Mouse (Mus musculus): ENCODE measurements around the gene Dnajc7.
"Not testable (repeated sequence)": the region's sequence is repeated elsewhere in the genome, so short reads cannot be mapped to it uniquely, and the experiment has no call there.

Dnajc7 gene

DNA sequence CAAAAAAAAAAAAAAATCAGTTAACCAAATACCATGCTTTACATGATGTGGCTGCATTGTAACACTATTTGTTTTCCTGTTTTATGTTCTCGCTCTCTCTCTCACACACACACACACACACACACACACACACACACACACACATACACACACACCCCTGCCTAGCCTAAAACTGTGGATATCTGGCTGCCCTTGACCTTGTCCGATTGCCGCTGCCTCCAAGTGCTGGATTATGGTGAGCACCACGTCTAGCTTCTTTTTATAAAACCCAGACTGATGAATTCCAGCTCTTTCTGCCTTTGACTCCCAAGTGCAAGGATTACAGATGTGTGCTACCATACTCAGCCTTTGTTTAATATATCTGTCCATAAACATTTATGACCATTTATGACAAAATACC is 2.5 kb downstream of the Dnajc7 start:
- in situ Hi-C loops (cut with MboI, MseI), result no loop called here

GRCm38 (mm10) chr11:100616836-100617235 is 3.1 kb downstream of the Dnajc7 start:
- in situ Hi-C loops (cut with MboI, MseI), result not testable (repeated sequence)

GRCm38 (mm10) chr11:100616332-100616731 is 3.6 kb downstream of the Dnajc7 start:
- in situ Hi-C loops (cut with MboI, MseI), result no loop called here

DNA sequence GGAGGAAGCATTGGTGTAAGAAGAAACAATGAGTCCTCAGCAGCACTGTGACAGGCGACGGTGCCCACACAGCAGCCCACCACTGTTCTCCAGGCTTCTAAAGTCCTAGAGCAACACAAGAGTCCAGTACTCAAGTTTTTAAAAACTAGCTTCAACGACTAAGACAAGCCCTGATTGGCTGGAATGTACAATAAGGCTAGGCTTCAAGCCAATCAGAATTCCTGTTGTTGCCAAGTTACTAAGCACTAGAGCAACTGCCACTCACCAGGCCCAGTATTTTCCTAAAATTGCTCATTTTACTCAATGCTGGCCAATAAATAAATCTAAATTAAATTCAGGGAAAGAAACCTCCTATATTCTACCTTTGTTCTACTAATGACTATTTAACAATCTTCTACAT is 6.7 kb downstream of the Dnajc7 start:
- in situ Hi-C loops (cut with MboI, MseI), result no loop called here

- in situ Hi-C loops (cut with MboI, MseI), result no loop called here
Observed at GRCm38 (mm10) chr11:100611627-100612026, 8.3 kb downstream of the Dnajc7 start.

- in situ Hi-C loops (cut with MboI, MseI), result no loop called here
Observed at GRCm38 (mm10) chr11:100609997-100610680, 9.8 kb downstream of the Dnajc7 start.

GRCm38 (mm10) chr11:100609355-100609996 is 10.5 kb downstream of the Dnajc7 start:
- in situ Hi-C loops (cut with MboI, MseI), result no loop called here

- in situ Hi-C loops (cut with MboI, MseI), result no loop called here
Observed at GRCm38 (mm10) chr11:100608796-100609195, 11.2 kb downstream of the Dnajc7 start.

DNA sequence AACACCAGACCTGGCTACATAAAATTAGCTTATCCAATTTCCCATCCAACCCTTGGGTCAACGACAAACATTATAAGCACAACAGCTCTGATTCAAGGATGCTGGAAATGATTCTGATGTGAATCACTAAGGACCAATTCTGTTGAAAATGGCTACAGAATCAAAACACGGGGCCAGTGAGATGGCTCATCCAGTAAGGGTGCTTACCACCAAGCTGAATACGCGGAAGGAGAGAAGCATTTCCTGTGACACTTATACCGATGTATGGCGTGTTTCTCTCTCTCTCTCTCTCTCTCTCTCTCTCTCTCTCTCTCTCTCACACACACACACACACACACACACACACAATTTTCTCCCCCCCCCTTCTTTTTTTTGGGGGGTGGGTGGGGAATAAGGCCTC is 12.8 kb downstream of the Dnajc7 start:
- in situ Hi-C loops (cut with MboI, MseI), result no loop called here

DNA sequence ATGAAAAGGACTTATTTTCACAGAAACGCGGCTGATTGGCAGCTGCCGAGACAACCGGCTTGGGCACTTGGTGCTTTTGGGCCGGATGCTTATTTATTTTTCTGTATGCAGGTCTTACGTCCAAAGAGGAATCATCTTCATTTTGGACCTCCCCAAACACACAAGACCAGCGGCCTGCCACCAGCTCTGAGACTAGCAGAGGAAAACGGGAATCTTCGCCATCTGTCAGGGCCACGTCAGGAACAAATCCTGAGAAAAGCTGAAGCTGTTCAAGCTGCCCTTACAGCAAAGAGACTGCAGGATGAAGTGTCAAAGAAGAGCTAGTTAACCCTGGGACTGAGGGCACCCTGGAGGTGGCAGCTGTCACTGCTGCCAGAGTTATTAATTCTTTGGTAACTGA is 14.5 kb downstream of the Dnajc7 start:
- in situ Hi-C loops (cut with MboI, MseI), result no loop called here

GRCm38 (mm10) chr11:100604321-100605005 is 15.5 kb downstream of the Dnajc7 start:
- in situ Hi-C loops (cut with MboI, MseI), result no loop called here

- in situ Hi-C loops (cut with MboI, MseI), result no loop called here
Observed at GRCm38 (mm10) chr11:100603813-100604212, 16.2 kb downstream of the Dnajc7 start.

DNA sequence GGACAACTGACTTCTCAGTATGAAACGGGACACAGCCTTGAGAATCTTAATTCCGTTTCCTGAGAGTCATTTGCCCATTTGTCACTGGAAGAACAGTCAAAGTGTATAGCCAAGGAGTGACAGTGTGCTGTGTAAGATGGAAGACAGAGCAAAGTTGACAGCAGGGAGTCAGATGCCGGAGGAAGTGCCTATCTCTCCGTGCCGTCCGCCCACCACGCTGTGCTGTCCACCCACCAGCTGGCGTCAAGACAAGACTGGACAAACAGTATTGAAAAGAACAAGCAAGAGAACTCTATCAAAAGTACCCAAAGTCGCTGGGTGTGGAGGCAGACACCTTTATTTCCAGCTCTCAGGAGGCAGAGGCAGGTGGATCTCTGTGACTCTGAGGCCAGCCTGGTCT is 16.8 kb downstream of the Dnajc7 start:
- in situ Hi-C loops (cut with MboI, MseI), result no loop called here

DNA sequence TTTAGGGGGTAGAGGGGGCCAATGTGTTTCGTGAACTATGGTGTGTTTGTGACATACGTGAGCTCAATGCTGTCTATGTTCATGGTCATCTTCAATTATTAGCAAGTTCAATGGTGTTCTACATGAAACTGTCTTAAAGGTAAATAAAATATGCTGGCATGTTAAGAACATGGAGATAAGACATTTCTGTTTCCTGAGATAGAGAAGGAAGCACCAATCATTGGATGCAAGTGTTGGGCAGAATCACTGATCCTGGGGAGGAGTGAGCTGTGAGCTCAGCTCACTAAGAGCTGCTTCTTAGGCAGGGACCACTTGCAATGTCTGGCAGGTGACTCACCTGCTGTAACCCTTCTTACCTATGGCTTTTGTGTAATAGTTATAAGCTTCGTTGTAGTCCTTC is 18.6 kb downstream of the Dnajc7 start:
- in situ Hi-C loops (cut with MboI, MseI), result no loop called here

DNA sequence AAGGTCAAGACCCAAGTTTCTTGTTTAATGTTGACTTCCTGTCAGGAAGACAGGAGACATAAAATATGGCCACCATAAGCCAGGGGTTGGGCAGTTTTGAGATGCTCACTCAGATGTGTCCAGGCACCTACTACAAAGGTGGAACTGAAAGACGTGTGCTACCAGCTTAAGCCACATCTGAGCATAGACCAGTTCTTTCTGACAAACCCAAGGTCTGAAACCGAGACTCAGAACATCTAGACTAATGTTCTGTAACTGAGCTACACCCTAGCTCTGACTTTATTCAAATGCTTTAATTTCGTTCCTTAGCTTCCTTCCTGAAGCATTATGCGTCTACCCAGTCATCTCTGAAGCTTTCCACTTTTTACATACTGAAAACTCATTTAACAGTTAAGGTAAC is 21.9 kb downstream of the Dnajc7 start:
- in situ Hi-C loops (cut with MboI, MseI), result no loop called here

- in situ Hi-C loops (cut with MboI, MseI), result no loop called here
Observed at GRCm38 (mm10) chr11:100595533-100595932, 24.4 kb downstream of the Dnajc7 start.

DNA sequence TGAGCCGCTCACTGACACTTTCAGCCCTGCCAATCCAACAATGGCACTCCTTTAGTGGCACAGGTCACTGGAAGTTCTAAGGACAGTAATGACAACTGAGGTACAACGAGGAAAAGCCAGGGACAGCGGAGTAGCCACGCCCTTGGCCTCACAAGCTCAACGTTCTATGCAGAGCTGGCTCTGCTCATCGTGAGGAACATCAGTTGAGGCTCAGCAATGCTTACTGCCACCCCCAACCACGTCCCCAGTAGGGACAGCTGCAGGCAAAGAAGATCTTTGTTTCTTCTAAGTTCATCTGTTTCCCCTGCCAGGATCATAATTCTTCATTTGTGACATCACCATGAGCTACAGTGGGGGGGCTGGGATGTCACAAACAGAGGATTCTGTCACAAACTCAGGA is 25.4 kb downstream of the Dnajc7 start:
- in situ Hi-C loops (cut with MboI, MseI), result no loop called here

DNA sequence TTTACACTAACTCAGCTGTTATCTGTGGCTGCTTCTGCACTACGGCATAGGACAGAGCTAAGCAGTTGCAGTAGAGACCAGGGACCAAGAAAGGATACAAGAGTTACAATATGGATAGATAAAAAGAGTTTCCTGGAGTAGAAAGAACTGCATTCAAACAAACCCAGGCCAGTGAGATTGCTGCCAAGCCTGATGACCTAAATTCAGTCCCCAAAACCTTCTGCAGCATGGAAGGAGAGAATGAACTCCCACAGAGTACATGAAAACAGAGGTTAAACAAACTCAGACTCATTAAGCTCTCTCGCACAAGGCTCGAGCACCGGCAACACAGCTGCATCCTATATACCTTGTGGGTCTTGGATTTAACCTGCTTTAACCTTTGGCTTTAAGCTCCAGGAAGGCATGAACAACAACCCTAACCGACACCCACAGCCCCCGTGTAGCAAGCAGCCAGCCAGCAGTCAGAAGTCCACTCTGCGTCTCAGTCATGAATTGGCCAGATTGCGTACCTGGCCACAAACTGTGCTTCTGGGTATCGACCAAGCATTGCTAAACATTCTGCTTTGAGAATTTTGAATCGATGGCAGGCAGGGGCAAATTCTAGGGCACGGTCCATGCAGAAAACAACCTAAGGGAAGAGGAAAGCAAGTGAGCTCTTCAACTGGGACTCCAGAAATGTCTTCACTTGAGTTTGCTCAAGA is 27.5 kb downstream of the Dnajc7 start:
- in situ Hi-C loops (cut with MboI, MseI), result no loop called here

DNA sequence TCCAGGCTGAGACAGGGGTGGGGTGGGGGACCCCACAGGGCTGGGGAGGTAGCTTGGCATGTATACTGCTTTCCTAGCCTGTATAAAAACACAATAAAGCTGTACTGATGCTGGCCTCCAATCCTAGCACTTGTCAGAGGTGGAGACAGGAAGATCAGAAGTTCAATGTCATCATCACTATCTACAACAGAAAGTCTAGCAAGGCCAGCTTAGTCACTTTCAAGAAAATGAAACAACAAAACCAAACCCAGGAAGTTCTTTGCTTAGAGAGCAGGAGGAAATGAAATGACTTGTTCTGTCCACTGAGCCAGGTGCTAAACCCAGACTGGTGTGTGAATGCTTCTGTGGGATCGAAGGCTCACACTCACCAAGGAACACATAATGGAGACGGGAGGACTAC is 31.5 kb downstream of the Dnajc7 start:
- in situ Hi-C loops (cut with MboI, MseI), result no loop called here

- in situ Hi-C loops (cut with MboI, MseI), result no loop called here
Observed at GRCm38 (mm10) chr11:100585148-100585547, 34.8 kb downstream of the Dnajc7 start.

GRCm38 (mm10) chr11:100584561-100584961 is 35.4 kb downstream of the Dnajc7 start:
- in situ Hi-C loops (cut with MboI, MseI), result no loop called here

DNA sequence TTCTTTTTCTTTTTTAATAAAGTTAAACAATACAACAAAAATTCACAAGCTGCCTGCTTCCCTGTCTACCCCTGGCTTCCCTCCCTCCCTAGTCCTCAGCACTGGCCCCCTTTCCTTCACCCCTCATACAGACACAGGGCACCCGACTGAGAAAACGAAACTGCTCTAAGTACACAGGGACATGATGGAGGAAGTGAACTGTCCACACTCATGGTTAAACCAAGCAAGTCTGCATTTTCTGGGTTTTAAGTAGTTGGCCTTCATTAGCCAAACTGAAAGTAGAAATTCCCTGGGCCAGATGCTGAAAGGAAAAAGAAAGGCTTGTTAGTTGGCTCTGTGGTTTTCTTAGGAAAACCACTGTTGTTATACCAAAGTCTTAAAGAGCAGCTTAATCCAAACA is 37.1 kb downstream of the Dnajc7 start:
- in situ Hi-C loops (cut with MboI, MseI), result no loop called here
